Mouse (Mus musculus): Measurements from ENCODE around the gene Rnf213. TPM values are rescaled to one million over a fixed set of nuclear protein-coding genes. Genes with fewer than 3 reads are reported as not detected.

Rnf213 gene
- total RNA-seq, 2 experiments from 2014 or later = 15.4 to 16.8 TPM

- intact Hi-C loops (cut with DNase I) = no loop called here
- DNase-seq = no peak
These were observed 38.6 kb downstream of the Rnf213 start for GRCm38 (mm10) chr11:119431516-119431915.

- intact Hi-C loops (cut with DNase I) = no loop called here
- no peak for DNase-seq
These were observed 39.8 kb downstream of the Rnf213 start for GRCm38 (mm10) chr11:119432706-119433105.

GRCm38 (mm10) chr11:119434316-119434715, 41.4 kb downstream of the Rnf213 start:
- intact Hi-C loops (cut with DNase I) = no loop called here
- DNase-seq = no peak

- intact Hi-C loops (cut with DNase I) = loop anchor here (2.0 kb wide), 1 partner anchor 97 kb away; no protein-coding TSS in a partner anchor
- DNase-seq = peak in 1 of 2 experiments; percentile 18
These were observed 43.3 kb downstream of the Rnf213 start for GRCm38 (mm10) chr11:119435880-119436872.

GRCm38 (mm10) chr11:119438776-119439175, 45.9 kb downstream of the Rnf213 start:
- no peak for DNase-seq
- intact Hi-C loops (cut with DNase I) = no loop called here

GRCm38 (mm10) chr11:119442199-119442598, 49.3 kb downstream of the Rnf213 start:
- DNase-seq = peak in 1 of 2 experiments; percentile 10
- intact Hi-C loops (cut with DNase I) = no loop called here

GRCm38 (mm10) chr11:119443442-119443841, 50.5 kb downstream of the Rnf213 start:
- intact Hi-C loops (cut with DNase I) = no loop called here
- DNase-seq = no peak

GRCm38 (mm10) chr11:119456097-119456496, 63.2 kb downstream of the Rnf213 start:
- DNase-seq = no peak
- intact Hi-C loops (cut with DNase I) = no loop called here

GRCm38 (mm10) chr11:119477876-119478275, 85.0 kb downstream of the Rnf213 start:
- DNase-seq = no peak
- intact Hi-C loops (cut with DNase I) = no loop called here

- peak; percentile 99 to 100 for DNase-seq
- intact Hi-C loops (cut with DNase I) = loop anchor here (5.0 kb wide), 1 partner anchor 149 kb away; no protein-coding TSS in a partner anchor
These were observed 98.2 kb downstream of the Rnf213 start, which contains the start of gene Endov for GRCm38 (mm10) chr11:119490861-119491689. Gene Endov, plus strand, starts transcription at chr11:119491347.

- intact Hi-C loops (cut with DNase I) = loop anchor here (5.0 kb wide), 1 partner anchor 149 kb away; no protein-coding TSS in a partner anchor
- no peak for DNase-seq
These were observed 98.8 kb downstream of the Rnf213 start for GRCm38 (mm10) chr11:119491690-119492087.

- DNase-seq = no peak
- intact Hi-C loops (cut with DNase I) = loop anchor here (5.0 kb wide), 1 partner anchor 151 kb away; no protein-coding TSS in a partner anchor
These were observed 99.9 kb downstream of the Rnf213 start for GRCm38 (mm10) chr11:119492830-119493229.

- intact Hi-C loops (cut with DNase I) = loop anchor here (5.0 kb wide), 1 partner anchor 151 kb away; no protein-coding TSS in a partner anchor
- no peak for DNase-seq
These were observed 100.6 kb downstream of the Rnf213 start for GRCm38 (mm10) chr11:119493516-119493915.

- intact Hi-C loops (cut with DNase I) = no loop called here
- no peak for DNase-seq
These were observed 103.2 kb downstream of the Rnf213 start for GRCm38 (mm10) chr11:119496147-119496546.

GRCm38 (mm10) chr11:119497451-119497850, 104.6 kb downstream of the Rnf213 start:
- intact Hi-C loops (cut with DNase I) = no loop called here

GRCm38 (mm10) chr11:119499297-119499696, 106.4 kb downstream of the Rnf213 start:
- intact Hi-C loops (cut with DNase I) = no loop called here
- DNase-seq = no peak

More at GRCm38 (mm10) chr11:119497451-119497850, 104.6 kb downstream of the Rnf213 start:
- DNase-seq = no peak

- intact Hi-C loops (cut with DNase I) = loop anchor here (5.0 kb wide), 2 partner anchors 332 to 492 kb away; no protein-coding TSS in a partner anchor
- DNase-seq = no peak
These were observed 107.1 kb downstream of the Rnf213 start for GRCm38 (mm10) chr11:119500011-119500410.

GRCm38 (mm10) chr11:119503675-119504074, 110.8 kb downstream of the Rnf213 start:
- intact Hi-C loops (cut with DNase I) = loop anchor here (1.0 to 5.0 kb wide), 4 partner anchors 115 to 489 kb away; no protein-coding TSS in a partner anchor
- DNase-seq = peak; percentile 76 to 89

GRCm38 (mm10) chr11:119506386-119506785, 113.5 kb downstream of the Rnf213 start:
- DNase-seq = no peak
- intact Hi-C loops (cut with DNase I) = no loop called here

- DNase-seq = no peak
- intact Hi-C loops (cut with DNase I) = no loop called here
These were observed 114.9 kb downstream of the Rnf213 start for GRCm38 (mm10) chr11:119507772-119508171.
